Mouse (Mus musculus): ENCODE measurements at regions not wholly inside any gene's neighbourhood (a gene's known extent, or its start where the extent isn't known, plus 50 kb on each side); places are given as distances from the start of the nearest gene placed in this dataset.
A peak's percentile ranks its signal among the peaks of the same experiment; 100 is the strongest.

GRCm38 (mm10) chr8:4411126-4411525 is 81.7 kb upstream of the Cers4 start:
- DNase-seq = no peak

- no peak for DNase-seq
These were observed 81.0 kb upstream of the Cers4 start for GRCm38 (mm10) chr8:4411836-4412235.

DNA sequence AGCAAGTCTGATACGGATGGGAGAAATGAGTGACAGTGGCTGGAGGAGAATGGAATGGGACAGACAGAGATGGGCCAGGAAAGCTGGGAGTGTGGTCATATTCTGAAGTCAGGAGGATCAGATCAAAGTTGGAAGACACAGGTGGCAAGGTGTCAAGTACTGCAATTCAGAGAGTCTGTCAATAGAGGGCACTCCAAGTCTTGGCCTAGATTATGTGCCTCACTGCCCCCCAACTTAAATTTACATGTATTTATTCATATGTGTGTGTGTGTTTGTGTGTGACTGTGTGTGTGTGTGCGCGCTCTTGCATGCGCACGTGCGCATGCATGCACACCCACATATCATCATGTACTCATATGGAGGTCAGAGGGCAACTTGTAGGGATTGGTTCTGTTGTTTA is 79.6 kb upstream of the Cers4 start:
- peak; percentile 51 for DNase-seq

GRCm38 (mm10) chr8:4413764-4414163 is 79.1 kb upstream of the Cers4 start:
- peak; percentile 16 for DNase-seq

DNA sequence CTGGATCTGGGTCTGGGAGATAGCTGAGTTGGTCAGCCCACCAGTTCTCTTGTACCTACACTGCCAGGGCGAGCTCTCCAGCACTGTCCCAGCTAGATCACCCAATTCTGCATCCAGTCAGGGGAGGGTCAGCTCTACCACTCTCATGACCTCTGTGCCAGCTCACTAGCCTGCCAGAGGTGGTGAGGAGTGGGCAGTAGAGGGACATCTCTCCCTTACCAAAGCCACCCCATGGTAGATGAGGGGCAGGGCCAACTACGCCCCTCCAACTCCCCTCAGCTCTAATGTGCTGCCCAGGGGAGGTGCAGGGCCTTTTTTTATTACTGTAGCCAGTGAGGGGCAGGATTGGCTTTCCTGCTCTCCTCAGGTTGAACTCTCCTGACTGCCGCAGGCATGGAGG is 75.7 kb upstream of the Cers4 start:
- DNase-seq = no peak

GRCm38 (mm10) chr8:4433161-4433560 is 59.7 kb upstream of the Cers4 start:
- DNase-seq = no peak

DNA sequence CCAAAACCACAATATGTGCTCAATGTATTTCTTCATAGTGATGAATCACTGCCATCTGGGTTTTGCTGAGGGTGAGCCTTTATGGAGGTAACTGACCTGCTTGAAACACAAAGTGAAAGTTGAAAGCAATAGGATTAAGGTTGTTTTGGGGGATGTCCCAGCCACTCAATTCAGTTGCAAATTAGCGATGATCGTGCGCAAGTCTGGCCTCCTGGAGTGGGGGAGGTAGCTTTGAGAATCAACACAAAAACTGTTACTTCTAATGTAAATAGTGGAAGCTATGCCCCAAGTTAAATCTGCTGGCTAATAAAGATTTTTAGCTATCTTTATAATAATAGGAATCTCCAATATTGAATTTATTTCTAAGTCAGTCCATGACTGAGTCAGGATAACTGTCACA is 56.3 kb upstream of the Cers4 start:
- no peak for DNase-seq
